Mouse (Mus musculus) myocyte (in vitro differentiated cells): ENCODE data around the gene Ripply3. TPM values are rescaled to one million over a fixed set of nuclear protein-coding genes. Genes with fewer than 3 reads are reported as not detected.
A peak's percentile ranks its signal among the peaks of the same experiment; 100 is the strongest.

Experiments used
- H3K27me3 ChIP-seq: one replicate; pipeline ENCODE4 v1.6.1; 2011; ENCODE audit not compliant: control insufficient read depth, insufficient read depth, insufficient read length
- H3K36me3 ChIP-seq: one replicate; pipeline ENCODE4 v1.6.1; 2011; ENCODE audit not compliant: control insufficient read depth, insufficient read depth
- H3K4me2 ChIP-seq: one replicate; pipeline ENCODE4 v1.6.1; 2011; ENCODE audit warnings: low read depth, control low read depth
- H3K4me3 ChIP-seq: one replicate; pipeline ENCODE4 v1.5.1; 2011; ENCODE audit warnings: mild to moderate bottlenecking, control low read depth, moderate library complexity
- H3K79me2 ChIP-seq: one replicate; pipeline ENCODE4 v1.6.1; 2011; ENCODE audit not compliant: control insufficient read depth, insufficient read depth
- H3ac ChIP-seq: one replicate; pipeline ENCODE4 v1.6.1; 2011; ENCODE audit not compliant: control insufficient read depth, insufficient read length
- CEBPB ChIP-seq: IDR thresholded peaks from 2 replicates; pipeline ENCODE4 v1.6.1; 2011; ENCODE audit warnings: mild to moderate bottlenecking, moderate library complexity; ENCODE audit not compliant: poor library complexity, insufficient read depth, severe bottlenecking
- E2F4 ChIP-seq: IDR thresholded peaks from one replicate; pipeline ENCODE4 v1.6.1; 2011; ENCODE audit warnings: mild to moderate bottlenecking, control low read depth, moderate library complexity; ENCODE audit not compliant: insufficient read depth
- MAX ChIP-seq: IDR thresholded peaks from one replicate; pipeline ENCODE4 v1.6.1; 2011; ENCODE audit warnings: low read depth, mild to moderate bottlenecking, control low read depth
- MYOD1 ChIP-seq, 3 experiments: IDR thresholded peaks; one replicate each; pipeline ENCODE4 v1.6.1; 2011; ENCODE audit warnings: control low read depth in 2 of 3, low read depth in 2 of 3, mild to moderate bottlenecking in 2 of 3, moderate library complexity in 1 of 3; ENCODE audit not compliant: insufficient read length in 2 of 3, control insufficient read depth in 1 of 3
- MYOG ChIP-seq, 3 experiments: IDR thresholded peaks; one replicate each; pipeline ENCODE4 v1.6.1; 2011; ENCODE audit warnings: control low read depth in 2 of 3, low read depth in 2 of 3, mild to moderate bottlenecking in 2 of 3; ENCODE audit not compliant: insufficient read length in 2 of 3, control insufficient read depth in 1 of 3, insufficient read depth in 1 of 3
- POLR2A ChIP-seq: IDR thresholded peaks from one replicate; pipeline ENCODE4 v1.6.1; 2011; ENCODE audit warnings: low read depth, mild to moderate bottlenecking, control low read depth, moderate library complexity; ENCODE audit not compliant: insufficient read length
- POLR2AphosphoS2 ChIP-seq: IDR thresholded peaks from one replicate; pipeline ENCODE4 v1.6.1; 2011; ENCODE audit warnings: low read depth, control low read depth; ENCODE audit not compliant: insufficient read length
- REST ChIP-seq: IDR thresholded peaks from one replicate; pipeline ENCODE4 v1.6.1; 2011; ENCODE audit warnings: mild to moderate bottlenecking, control low read depth, moderate library complexity; ENCODE audit not compliant: insufficient read depth, insufficient read length
- SRF ChIP-seq: IDR thresholded peaks from one replicate; pipeline ENCODE4 v1.6.1; 2011; ENCODE audit warnings: low read depth; ENCODE audit not compliant: control insufficient read depth, insufficient read length
- TCF12 ChIP-seq: IDR thresholded peaks from one replicate; pipeline ENCODE4 v1.6.1; 2011; ENCODE audit warnings: mild to moderate bottlenecking, control low read depth; ENCODE audit not compliant: poor library complexity, insufficient read depth, severe bottlenecking
- TCF3 ChIP-seq: IDR thresholded peaks from one replicate; pipeline ENCODE4 v1.6.1; 2011; ENCODE audit warnings: low read depth, control low read depth; ENCODE audit not compliant: insufficient read length
- USF1 ChIP-seq: IDR thresholded peaks from one replicate; pipeline ENCODE4 v1.6.1; 2011; ENCODE audit warnings: low read depth, mild to moderate bottlenecking, control low read depth, moderate library complexity
- polyA plus RNA-seq: library from polyadenylated mRNA; unstranded; fragments of >200 nt; fragmentation: generic; extraction: Trizol; gene quantifications from one replicate; pipeline ENCODE4 v1.2.1, GENCODE M21; 2012; ENCODE audit warnings: missing spikeins

Ripply3 gene
- polyA plus RNA-seq, 1 experiment, result 0.08 TPM

DNA sequence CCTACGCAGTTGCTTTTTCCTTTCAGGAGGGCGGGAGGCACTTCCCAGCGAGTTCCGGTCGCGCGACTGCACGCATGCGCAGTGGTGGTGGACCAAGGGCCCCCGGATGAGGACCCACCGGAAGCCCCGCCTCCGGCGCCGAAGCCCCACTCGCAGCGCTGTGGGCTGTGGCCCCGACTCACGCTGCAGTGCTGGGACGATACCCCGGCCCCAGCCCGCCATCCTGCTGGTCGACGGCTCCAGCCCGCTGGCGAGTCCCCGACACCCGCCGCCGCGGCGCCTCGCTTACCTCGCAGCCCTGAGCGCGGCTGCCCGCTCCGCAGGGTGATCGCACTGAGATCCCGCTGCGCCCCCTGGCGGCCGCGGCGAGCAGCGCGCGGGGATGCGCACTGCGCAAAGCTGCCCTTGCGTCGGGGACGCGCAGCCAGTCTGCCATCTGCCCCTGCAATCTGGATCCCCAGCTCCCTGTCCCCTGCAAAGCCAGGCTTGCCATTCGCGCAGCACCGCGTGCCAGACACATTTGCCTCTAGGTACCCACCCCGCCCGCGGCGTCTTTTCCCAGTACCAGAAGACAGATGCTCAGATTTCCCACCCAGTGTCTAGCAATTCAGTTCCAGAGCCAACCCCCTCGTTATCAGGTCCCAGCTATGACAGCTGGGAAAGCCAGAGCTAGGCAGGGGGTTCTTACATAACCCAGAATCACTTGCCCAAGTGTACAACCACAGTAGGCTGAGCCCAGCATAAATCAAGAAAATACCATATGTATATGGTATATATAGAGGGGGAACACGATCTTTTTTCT lies 14.8 kb upstream of the Ripply3 start, which contains the start of gene Hlcs:
TSS of gene Hlcs (minus strand) at position 343 of the 802 bp plus-strand sequence.
- Histone ChIP-seq H3K27me3 (no peaks in the 10 kb centered on the region), H3K4me2 (peak within 1 kb of the TSS; percentile 98), H3K36me3 (no peaks in the 10 kb centered on the region), H3ac (peak within 1 kb of the TSS; percentile 81), H3K4me3 (peak within 1 kb of the TSS; percentile 30), H3K79me2 (no peaks in the 10 kb centered on the region)
- TF ChIP-seq MYOD1 (IDR thresholded peaks at IDR 0.05; ENCODE audit: control insufficient read depth in 1 of 3, insufficient read length in 2 of 3, low read depth in 2 of 3) (peak in 2 of 3 experiments; percentile 0 to 49), POLR2A (peak; percentile 81), POLR2AphosphoS2 (peak; percentile 78), SRF (no peak), E2F4 (no peak), CEBPB (no peak), TCF12 (peak; percentile 24), MYOG (IDR thresholded peaks at IDR 0.05; ENCODE audit: control insufficient read depth in 1 of 3, insufficient read depth in 1 of 3, insufficient read length in 2 of 3, low read depth in 2 of 3) (peak in 2 of 3 experiments; percentile 65 to 75)

DNA sequence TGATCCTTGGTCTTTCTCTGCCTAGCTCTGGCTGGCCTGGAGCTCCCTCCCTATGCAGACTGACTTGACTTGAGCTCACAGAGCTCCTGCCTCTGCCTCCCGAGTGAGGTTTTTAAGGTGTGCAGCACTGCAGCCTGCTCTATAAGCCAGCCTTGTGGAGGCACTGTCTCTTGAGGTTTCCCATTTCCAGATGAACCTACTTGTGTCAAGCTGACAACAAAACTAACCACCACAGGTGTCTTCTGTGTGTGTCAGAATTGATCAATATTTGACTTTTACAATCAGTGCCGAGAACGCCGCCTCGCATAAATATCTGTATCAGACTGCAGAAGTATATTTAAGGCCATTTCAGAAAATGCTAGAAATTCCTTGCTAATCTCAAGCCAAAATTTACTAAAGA lies 13.6 kb upstream of the Ripply3 start:
- no peak overlapping the region for H3K4me2 ChIP-seq
- no peaks in the 10 kb centered on the region for H3K27me3 ChIP-seq
- no peak overlapping the region for H3K4me3 ChIP-seq
- no peaks in the 10 kb centered on the region for H3K36me3 ChIP-seq
- H3K79me2 ChIP-seq, result no peaks in the 10 kb centered on the region
- H3ac ChIP-seq, result no peak overlapping the region
- no peak for TF ChIP-seq USF1
- no peak for TF ChIP-seq POLR2A
- no peak for TF ChIP-seq MYOG (IDR thresholded peaks at IDR 0.05; ENCODE audit: control insufficient read depth in 1 of 3, insufficient read depth in 1 of 3, insufficient read length in 2 of 3, low read depth in 2 of 3)
- no peak for TF ChIP-seq POLR2AphosphoS2
- no peak for TF ChIP-seq TCF12
- TF ChIP-seq REST, result no peak
- TF ChIP-seq E2F4, result no peak
- TF ChIP-seq MYOD1 (IDR thresholded peaks at IDR 0.05; ENCODE audit: control insufficient read depth in 1 of 3, insufficient read length in 2 of 3, low read depth in 2 of 3), result no peak
- no peak for TF ChIP-seq MAX
- TF ChIP-seq CEBPB, result no peak
- no peak for TF ChIP-seq SRF
- no peak for TF ChIP-seq TCF3

DNA sequence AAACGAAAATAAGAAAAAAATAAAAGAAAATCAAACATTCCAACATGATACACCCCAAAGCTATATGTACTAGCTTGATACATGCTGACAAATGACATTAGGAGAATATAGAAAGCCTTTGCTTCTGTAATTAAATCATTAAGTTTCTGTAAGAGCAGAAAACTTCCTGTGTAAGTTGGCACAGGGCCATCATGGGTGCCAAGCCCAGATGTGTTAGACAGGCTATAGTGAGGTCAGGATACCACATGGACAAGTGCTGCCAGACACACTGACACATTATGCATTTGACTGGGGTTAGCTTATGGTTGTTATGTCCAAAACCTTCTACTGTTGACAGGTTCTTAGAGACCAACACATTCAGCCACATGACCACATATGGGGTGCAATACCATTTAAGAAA lies 13.0 kb upstream of the Ripply3 start:
- no peaks in the 10 kb centered on the region for H3K79me2 ChIP-seq
- no peaks in the 10 kb centered on the region for H3K27me3 ChIP-seq
- H3K4me2 ChIP-seq, result no peak overlapping the region
- H3K4me3 ChIP-seq, result no peak overlapping the region
- no peaks in the 10 kb centered on the region for H3K36me3 ChIP-seq
- no peak overlapping the region for H3ac ChIP-seq
- no peak for TF ChIP-seq MYOG (IDR thresholded peaks at IDR 0.05; ENCODE audit: control insufficient read depth in 1 of 3, insufficient read depth in 1 of 3, insufficient read length in 2 of 3, low read depth in 2 of 3)
- no peak for TF ChIP-seq REST
- TF ChIP-seq POLR2A, result no peak
- no peak for TF ChIP-seq E2F4
- no peak for TF ChIP-seq TCF12

DNA sequence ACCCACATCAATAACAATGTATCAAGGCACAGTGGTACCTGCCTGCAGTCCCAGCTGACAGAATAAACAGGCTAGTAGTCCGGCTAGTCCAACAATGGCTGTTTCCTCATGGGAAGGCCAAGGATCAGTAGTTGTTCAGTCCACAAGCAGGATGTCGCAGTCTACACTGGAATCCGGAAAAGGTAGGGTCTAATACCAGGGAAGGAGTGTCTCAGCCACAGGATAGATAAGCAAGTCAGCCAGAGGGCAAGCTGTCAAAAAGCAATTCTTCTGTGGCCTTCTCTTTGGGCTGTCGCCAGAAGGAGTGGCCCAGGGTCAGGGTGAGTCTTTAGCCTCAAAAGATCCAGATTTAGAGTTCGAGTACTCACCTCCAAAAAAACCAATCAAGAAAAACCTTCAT lies 10.5 kb upstream of the Ripply3 start:
- Histone ChIP-seq H3ac (no peak overlapping the region), H3K36me3 (no peaks in the 10 kb centered on the region), H3K79me2 (no peaks in the 10 kb centered on the region), H3K27me3 (no peaks in the 10 kb centered on the region), H3K4me3 (no peak overlapping the region), H3K4me2 (no peak overlapping the region)
- TF ChIP-seq MYOG (IDR thresholded peaks at IDR 0.05; ENCODE audit: control insufficient read depth in 1 of 3, insufficient read depth in 1 of 3, insufficient read length in 2 of 3, low read depth in 2 of 3), result no peak
- no peak for TF ChIP-seq SRF
- TF ChIP-seq MYOD1 (IDR thresholded peaks at IDR 0.05; ENCODE audit: control insufficient read depth in 1 of 3, insufficient read length in 2 of 3, low read depth in 2 of 3), result peak in 1 of 3 experiments; percentile 16

DNA sequence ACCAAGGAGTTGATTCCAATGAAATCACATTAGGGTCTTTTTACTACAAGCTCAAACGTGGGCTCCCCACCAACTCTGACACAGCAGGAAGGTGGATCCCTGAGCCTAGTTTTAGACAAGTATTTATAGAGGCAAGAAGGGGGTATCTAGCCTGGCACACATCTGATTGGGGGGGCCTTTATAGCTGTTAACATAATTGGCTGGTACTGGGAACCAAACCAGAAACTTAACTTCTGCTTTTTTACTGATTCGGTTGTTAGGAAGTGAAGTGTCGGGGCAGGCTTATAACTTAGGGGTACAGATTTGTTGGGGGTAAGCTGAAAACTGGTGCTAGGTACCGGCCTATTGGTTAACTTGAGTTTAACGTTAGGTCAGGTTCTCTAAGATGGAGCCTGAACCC lies 8.0 kb upstream of the Ripply3 start:
- no peaks in the 10 kb centered on the region for H3K79me2 ChIP-seq
- H3K4me3 ChIP-seq, result no peak overlapping the region
- H3K27me3 ChIP-seq, result no peaks in the 10 kb centered on the region
- H3ac ChIP-seq, result no peak overlapping the region
- H3K4me2 ChIP-seq, result no peak overlapping the region
- H3K36me3 ChIP-seq, result no peaks in the 10 kb centered on the region
- no peak for TF ChIP-seq REST
- TF ChIP-seq MYOG (IDR thresholded peaks at IDR 0.05; ENCODE audit: control insufficient read depth in 1 of 3, insufficient read depth in 1 of 3, insufficient read length in 2 of 3, low read depth in 2 of 3), result no peak
- no peak for TF ChIP-seq USF1
- no peak for TF ChIP-seq TCF3
- TF ChIP-seq MYOD1 (IDR thresholded peaks at IDR 0.05; ENCODE audit: control insufficient read depth in 1 of 3, insufficient read length in 2 of 3, low read depth in 2 of 3), result no peak
- TF ChIP-seq POLR2A, result no peak
- no peak for TF ChIP-seq MAX
- TF ChIP-seq SRF, result no peak
- no peak for TF ChIP-seq E2F4
- TF ChIP-seq TCF12, result no peak
- TF ChIP-seq CEBPB, result no peak
- no peak for TF ChIP-seq POLR2AphosphoS2
